Mouse (Mus musculus) CH12F3 (cell line): ENCODE measurements around the gene Mypn.

Experiments
- in situ Hi-C: fragments of 300-500 bp; cut with MboI; formaldehyde crosslinking; loops from 2 replicates; pipeline ENCODE4 v1.14.3; 2020; ENCODE audit warnings: low sequenced_read_pairs

The Mypn gene

GRCm38 (mm10) chr10:63156351-63156750, 47.4 kb downstream of the Mypn start:
- in situ Hi-C loops = no loop called here

DNA sequence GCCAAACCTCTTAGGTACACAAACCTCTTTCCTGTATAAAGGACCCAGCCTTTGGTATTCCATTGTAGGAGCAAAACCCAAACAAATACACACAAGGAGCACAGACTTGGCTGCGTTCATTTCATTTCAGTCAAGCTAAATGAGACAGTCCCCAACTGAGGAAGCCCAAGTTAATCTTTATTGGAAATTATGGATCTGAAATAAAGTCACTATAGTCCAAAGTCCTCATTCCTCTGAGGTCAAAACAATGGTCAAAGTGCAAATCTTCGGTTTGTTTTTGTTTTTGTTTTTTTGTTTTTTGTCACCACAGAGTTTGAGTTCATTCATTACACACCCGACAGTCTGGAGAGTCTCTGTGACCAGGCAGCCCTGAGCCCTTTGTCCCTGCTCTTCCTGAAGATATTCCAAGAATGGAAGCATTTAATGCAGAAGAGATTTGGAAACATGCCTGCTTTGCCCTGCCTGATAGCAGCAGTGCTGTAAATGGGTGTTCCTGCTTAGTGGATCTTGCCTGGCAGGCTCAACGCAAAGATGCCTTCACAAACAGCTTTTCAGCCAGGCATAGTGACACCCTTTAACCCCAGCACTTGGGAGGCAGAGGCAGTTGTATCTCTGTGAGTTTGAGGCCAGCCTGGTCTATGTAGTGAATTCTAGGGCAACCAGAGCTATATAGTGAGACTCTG, 47.9 kb downstream of the Mypn start:
- in situ Hi-C loops = no loop called here

- in situ Hi-C loops = no loop called here
These were observed 49.0 kb downstream of the Mypn start for GRCm38 (mm10) chr10:63154726-63155125.

DNA sequence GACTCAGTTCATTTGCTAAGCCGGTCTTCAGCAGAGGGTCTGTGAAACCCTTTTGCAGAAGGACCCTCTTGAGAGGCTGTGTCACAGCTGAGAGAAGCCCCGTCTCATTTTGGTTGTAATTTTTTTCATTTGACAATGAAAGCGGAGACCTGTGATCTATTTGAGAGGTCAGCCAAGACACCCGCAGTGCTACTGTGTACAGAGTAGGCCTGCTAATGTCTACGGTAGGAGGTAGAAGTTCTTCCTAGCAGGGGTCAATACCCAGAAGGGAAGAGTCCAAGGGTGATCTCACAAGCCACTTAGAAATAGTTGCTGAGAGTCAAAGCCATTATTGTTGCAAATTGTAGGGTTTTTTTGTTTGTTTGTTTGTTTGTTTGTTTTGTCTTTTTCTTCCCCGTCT, 49.5 kb downstream of the Mypn start:
- in situ Hi-C loops = no loop called here

DNA sequence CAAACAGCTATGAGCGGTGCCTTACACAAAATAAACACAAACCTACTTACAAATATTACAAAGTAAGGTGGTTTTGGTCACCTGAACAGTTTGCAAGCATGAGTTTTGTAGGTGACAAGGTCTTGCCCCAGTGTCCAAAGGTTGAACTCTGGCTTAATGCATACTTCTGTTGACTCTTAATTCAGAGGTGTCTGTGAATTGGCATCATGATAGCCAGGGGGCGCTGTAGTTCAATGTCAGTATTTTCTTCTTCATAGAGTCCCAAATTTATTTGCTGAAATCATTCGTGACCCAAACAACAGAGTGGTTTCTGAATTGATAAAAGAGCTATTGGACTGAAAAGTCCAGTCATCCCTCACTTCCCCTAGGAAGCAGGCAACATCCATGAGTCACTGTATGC, 50.2 kb downstream of the Mypn start:
- in situ Hi-C loops = no loop called here

DNA sequence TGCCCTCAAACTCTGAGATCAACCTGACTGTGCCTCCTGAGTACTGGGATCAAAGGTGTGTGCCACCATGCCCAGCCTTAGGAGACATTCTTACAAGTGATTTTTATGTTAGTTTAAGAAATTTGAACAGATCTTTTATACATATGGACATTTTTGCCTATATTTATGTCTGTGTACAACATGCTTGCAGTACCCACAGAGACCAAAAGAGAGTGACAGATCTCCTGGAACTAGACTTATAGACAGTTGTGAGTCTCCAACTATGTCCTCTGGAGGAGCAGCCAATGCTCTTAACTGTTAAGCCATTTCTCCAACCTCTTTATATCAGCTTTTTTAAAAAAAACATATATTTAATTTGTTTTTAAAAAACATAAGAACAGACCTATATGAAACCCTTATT, 51.4 kb downstream of the Mypn start:
- in situ Hi-C loops = no loop called here

- in situ Hi-C loops = no loop called here
These were observed 61.1 kb downstream of the Mypn start for GRCm38 (mm10) chr10:63142660-63143059.

DNA sequence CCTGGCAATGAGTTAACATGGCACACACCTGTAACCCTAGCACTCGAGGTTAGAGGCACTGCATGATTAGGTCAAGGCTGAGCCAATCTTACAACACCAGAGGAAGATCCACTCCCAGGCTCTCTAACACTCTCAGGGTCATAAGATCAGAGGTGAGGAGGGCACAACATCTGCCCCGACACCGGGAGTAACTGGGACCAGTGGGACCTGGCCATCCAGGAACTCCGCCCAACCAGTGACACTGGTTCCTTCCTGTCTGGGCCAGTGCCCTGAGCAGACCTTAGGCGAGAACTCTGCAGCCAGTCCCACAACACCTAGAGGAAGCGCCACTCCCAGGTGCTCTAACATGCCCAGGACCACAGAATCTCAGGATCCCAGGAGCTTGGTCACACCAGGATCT, 67.3 kb downstream of the Mypn start:
- in situ Hi-C loops = no loop called here

DNA sequence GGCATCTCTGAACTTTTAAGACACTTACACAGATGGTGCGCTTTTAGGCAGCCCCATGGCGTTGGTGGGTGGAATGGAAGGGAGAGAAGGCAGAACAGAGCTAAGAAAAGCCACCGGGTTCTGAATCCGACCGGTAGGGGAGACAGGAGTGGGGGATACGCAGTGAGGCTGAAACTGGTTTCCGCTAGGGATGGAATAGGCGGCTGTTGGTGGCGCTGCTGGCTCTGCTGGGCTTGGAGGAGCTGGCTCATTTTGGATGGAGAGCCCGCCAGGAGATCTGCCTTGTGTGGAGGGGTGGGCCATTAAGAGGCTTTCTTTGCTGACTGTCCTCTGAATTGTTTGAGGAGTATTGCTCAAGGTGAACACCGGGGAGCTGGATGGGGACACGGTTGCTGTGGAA, 68.1 kb downstream of the Mypn start:
- in situ Hi-C loops = no loop called here

DNA sequence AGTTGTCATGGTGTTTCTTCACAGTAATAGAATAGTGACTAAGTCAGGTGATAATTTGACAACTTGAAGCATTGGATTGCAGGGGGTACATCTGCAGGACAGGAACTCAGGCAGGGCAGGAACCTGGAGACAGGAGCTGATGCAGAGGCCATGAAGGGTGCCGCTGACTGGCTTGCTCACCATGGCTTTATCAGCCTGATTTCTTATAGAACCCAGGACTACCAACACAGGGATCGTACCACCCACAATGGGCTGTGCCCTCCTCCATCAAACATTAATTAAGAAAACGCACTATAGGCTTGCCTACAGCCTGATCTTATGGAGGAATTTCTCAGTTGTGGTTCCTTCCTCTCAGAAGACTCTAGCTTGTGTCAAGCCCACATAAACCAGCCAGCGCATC, 70.4 kb downstream of the Mypn start:
- in situ Hi-C loops = no loop called here

DNA sequence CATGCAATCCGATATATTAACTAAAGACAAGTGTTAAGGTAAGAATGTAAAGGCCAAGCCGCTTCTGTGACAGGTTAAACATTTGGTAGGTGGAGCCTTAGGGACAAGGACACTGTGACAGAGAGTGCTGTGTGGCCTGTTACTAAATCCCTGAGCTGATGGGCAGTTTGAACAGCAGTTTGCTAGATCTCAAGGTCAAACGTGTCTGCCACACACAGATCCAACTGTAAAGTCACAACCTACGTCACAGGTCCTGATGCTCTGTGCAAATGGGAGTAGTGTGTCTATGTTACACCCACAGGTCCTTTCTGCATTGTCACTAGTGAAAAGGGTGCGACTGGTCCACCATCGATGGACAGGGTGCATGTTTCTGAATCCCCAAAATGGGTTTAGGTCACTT, 71.4 kb downstream of the Mypn start:
- in situ Hi-C loops = no loop called here

GRCm38 (mm10) chr10:63130500-63130899, 73.3 kb downstream of the Mypn start:
- in situ Hi-C loops = no loop called here

DNA sequence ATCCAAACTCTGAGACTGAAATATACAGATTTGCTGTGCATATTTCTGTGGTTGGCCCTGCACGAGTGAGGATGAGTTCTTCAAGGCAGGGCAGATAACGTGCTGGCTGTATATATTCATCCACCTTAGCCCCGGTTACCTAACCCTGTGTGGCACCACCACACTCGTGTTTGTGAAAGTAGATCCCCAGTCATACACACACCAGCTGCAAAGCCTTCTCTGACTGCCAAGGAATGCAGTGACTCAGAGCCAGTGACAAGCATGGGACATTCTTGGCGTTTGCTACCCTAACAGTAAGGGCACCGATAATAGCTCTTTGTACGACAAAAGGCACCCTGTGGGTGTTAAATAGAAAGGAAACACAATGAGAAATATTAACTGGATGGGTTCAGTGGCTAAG, 75.5 kb downstream of the Mypn start:
- in situ Hi-C loops = no loop called here

DNA sequence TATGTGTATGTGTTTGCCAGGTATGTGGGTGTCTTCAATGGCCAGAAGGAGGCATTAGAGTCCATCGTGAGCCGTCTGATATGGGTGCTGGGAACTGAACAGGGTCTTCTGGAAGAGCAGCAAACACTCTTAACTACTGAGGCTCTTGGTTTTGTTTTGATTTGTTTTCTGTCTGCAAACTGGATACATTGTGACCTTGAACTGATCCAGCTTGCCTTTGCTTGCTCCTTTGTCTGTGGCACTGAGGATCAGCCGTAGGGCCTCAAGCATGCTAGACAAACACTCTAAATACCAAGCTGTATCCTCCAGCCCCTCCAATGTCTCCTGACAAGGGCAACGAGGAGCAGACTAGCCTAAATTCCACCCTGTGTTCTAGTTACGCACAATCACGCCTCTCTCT, 76.6 kb downstream of the Mypn start:
- in situ Hi-C loops = no loop called here

DNA sequence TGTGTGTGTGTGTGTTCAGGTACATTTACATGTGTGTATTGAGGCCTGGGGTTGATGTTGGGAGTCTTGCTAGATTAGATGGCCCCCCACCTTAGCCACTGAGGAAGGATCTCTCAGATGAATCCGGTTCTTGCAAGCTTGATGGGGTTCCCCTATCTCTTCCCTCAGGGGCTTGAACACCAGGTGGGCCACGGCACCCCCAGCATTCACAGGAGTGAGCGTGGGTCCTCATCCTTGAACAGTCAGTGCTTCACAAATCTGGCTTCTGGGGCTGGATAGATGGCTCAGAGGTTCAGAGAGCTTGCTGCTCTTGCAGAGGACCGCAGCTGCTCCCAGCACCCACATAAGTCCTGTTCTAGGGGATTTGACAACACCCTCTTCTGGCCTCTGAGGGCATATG, 77.6 kb downstream of the Mypn start:
- in situ Hi-C loops = no loop called here

GRCm38 (mm10) chr10:63125343-63125742, 78.4 kb downstream of the Mypn start:
- in situ Hi-C loops = no loop called here

DNA sequence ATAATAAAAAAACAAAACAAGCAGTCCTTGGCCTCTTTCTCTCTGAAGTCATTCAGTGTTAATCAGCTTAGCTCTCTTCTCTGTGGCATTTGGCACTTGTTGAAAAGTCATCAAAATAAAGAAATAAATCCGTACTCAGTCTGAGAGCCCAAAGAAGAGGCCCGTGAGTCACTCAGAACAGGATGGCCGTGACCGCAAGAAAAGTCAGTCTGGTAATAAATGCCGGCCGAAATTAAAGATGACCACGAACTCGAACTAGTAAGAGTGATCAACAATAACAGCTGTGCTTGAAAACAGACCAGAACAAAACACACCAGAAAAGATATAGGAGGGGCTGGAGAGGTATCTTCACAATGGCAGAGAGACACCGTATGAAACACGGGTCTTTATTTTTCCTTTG, 79.7 kb downstream of the Mypn start:
- in situ Hi-C loops = no loop called here

GRCm38 (mm10) chr10:63123141-63123540, 80.6 kb downstream of the Mypn start:
- in situ Hi-C loops = no loop called here

- in situ Hi-C loops = no loop called here
These were observed 81.2 kb downstream of the Mypn start for GRCm38 (mm10) chr10:63122516-63122915.

DNA sequence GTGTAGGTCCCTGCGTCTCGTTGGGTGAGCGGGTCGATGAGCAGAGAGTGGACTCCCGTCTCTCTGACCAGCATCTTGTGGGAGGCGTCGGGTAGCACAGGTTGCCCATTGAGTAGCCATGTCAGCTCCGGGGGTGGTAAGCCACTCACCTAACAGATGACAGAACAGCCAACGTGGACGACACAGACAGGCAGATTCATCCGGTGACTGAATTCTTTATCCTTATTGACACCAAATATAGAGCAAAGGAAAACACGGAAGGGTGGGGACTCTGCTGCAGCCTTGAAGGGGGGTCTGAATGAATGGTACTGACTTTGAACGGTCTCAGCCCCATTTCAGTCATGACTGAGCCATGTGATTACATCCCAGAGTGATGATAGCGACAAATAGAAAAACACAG, 81.8 kb downstream of the Mypn start:
- in situ Hi-C loops = no loop called here

- in situ Hi-C loops = no loop called here
These were observed 83.8 kb downstream of the Mypn start for GRCm38 (mm10) chr10:63119916-63120315.

GRCm38 (mm10) chr10:63117583-63117982, 86.2 kb downstream of the Mypn start:
- in situ Hi-C loops = no loop called here

- in situ Hi-C loops = no loop called here
These were observed 87.4 kb downstream of the Mypn start for GRCm38 (mm10) chr10:63116376-63116775.
